Mouse (Mus musculus) limb, embryonic 14.5 days (tissue): Measurements from ENCODE around the gene Parp14. TPM values are rescaled to one million over a fixed set of nuclear protein-coding genes. Genes with fewer than 3 reads are reported as not detected.

ENCODE experiments used
- ATAC-seq: fragments of 200-750 bp; cut with Nextera tagmentation; 2 replicates; pipeline ENCODE4 v1.8.0; 2017; ENCODE audit warnings: low read depth, moderate number of reproducible peaks, moderate TSS enrichment; ENCODE audit not compliant: low FRiP score
- DNase-seq: peaks from one replicate; pipeline ENCODE4 v3.0.0-alpha.2; 2015; ENCODE audit warnings: low spot score
- H3K27ac ChIP-seq: fragments of 300-500 bp; sonication (generic); replicated peaks from 2 replicates; pipeline ENCODE4 v1.5.1; 2014; ENCODE audit warnings: low read depth, mild to moderate bottlenecking, low read length, moderate library complexity, mixed read lengths
- H3K27me3 ChIP-seq: fragments of 300-500 bp; sonication (generic); 2 replicates; pipeline ENCODE4 v1.6.1; 2014; ENCODE audit warnings: low read length, mixed read lengths; ENCODE audit not compliant: control insufficient read depth, insufficient read depth
- H3K36me3 ChIP-seq: fragments of 300-500 bp; sonication (generic); 2 replicates; pipeline ENCODE4 v1.6.1; 2014; ENCODE audit warnings: mild to moderate bottlenecking, low read length, moderate library complexity, mixed read lengths; ENCODE audit not compliant: control insufficient read depth, insufficient read depth
- H3K4me1 ChIP-seq: fragments of 300-500 bp; sonication (generic); 2 replicates; pipeline ENCODE4 v1.6.1; 2014; ENCODE audit warnings: antibody characterized with exemption, low read length, mixed read lengths; ENCODE audit not compliant: control insufficient read depth, insufficient read depth
- H3K4me2 ChIP-seq: fragments of 300-500 bp; sonication (generic); replicated peaks from 2 replicates; pipeline ENCODE4 v1.6.1; 2014; ENCODE audit warnings: low read depth, mild to moderate bottlenecking, low read length, moderate library complexity; ENCODE audit not compliant: severe bottlenecking
- H3K4me3 ChIP-seq: fragments of 300-500 bp; sonication (generic); replicated peaks from 2 replicates; pipeline ENCODE4 v1.5.1; 2014; ENCODE audit warnings: low read length
- H3K9ac ChIP-seq: fragments of 300-500 bp; sonication (generic); 2 replicates; pipeline ENCODE4 v1.6.1; 2014; ENCODE audit warnings: mild to moderate bottlenecking, low read depth, low read length, moderate library complexity; ENCODE audit not compliant: severe bottlenecking
- H3K9me3 ChIP-seq: fragments of 300-500 bp; sonication (generic); 2 replicates; pipeline ENCODE4 v1.6.1; 2016; ENCODE audit warnings: low read length; ENCODE audit not compliant: control insufficient read depth
- POLR2A ChIP-seq: fragments of 200-500 bp; IDR thresholded peaks from 2 replicates; pipeline ENCODE4 v1.8.0; 2012; ENCODE audit warnings: inconsistent platforms, mild to moderate bottlenecking, moderate library complexity, borderline replicate concordance; ENCODE audit not compliant: insufficient read depth, insufficient read length; ENCODE audit errors: extremely low read depth
- WGBS: fragments of 180-500 bp; shearing (Covaris S2); extraction: QIAGEN DNeasy Blood & Tissue Kit; methylation state at CpG from one replicate; pipeline ENCODE4 v1.1.7; 2014; 5-methylcytosine and 5-hydroxymethylcytosine counted together
- polyA plus RNA-seq, 2 experiments: library from polyadenylated mRNA; depleted of rRNA in 1 of 2; stranded (reverse) in 1 of 2; unstranded in 1 of 2; fragments of >200 nt; fragmentation: Nextera tagmentation in 1 of 2; extraction: Ambion mirVana in 1 of 2; gene quantifications; 2 replicates each; pipeline versions ENCODE4 v1.2.1 to v1.2.3; 2012 to 2014

Parp14 gene
- polyA plus RNA-seq, 2 experiments: 0.67 to 1.1 TPM

GRCm38 (mm10) chr16:35888174-35888573 lies 16.8 kb upstream of the Parp14 start:
- Histone ChIP-seq H3K4me2 (no peak overlapping the region), H3K27ac (no peak overlapping the region), H3K4me1 (no peaks in the 10 kb centered on the region), H3K27me3 (no peaks in the 10 kb centered on the region), H3K4me3 (no peak overlapping the region), H3K36me3 (no peaks in the 10 kb centered on the region), H3K9me3 (no peaks in the 10 kb centered on the region), H3K9ac (no peak overlapping the region)
- DNase-seq (no peak), ATAC-seq (no peak)
- 75% methylated on average over 7 of the region's 7 CpGs for WGBS
- no peak for TF ChIP-seq POLR2A

- Histone ChIP-seq H3K9me3 (no peaks in the 10 kb centered on the region), H3K4me1 (peaks cover 9% of the 10 kb centered on the region; the same call in 1 of the 2 replicates), H3K4me2 (no peak overlapping the region), H3K27me3 (peaks cover 20% of the 10 kb centered on the region; the same call in 1 of the 2 replicates), H3K36me3 (no peaks in the 10 kb centered on the region), H3K27ac (no peak overlapping the region), H3K9ac (no peak overlapping the region), H3K4me3 (no peak overlapping the region)
- ATAC-seq: no peak
- WGBS: 33% methylated on average over 3 of the region's 3 CpGs
- TF ChIP-seq POLR2A: no peak
- DNase-seq: no peak
Measured at GRCm38 (mm10) chr16:35874416-35874815, 3.1 kb upstream of the Parp14 start.

GRCm38 (mm10) chr16:35872410-35873006 lies 1.2 kb upstream of the Parp14 start:
- peaks cover 20% of the 10 kb centered on the region; the same call in 1 of the 2 replicates for H3K27me3 ChIP-seq
- no peak for TF ChIP-seq POLR2A

GRCm38 (mm10) chr16:35871898-35872297 lies 554 bp upstream of the Parp14 start:
- TF ChIP-seq POLR2A: no peak
- DNase-seq (no peak), ATAC-seq (no peak)
- peaks cover 20% of the 10 kb centered on the region; the same call in 1 of the 2 replicates for H3K27me3 ChIP-seq
- H3K4me3 ChIP-seq: peak overlapping the region; percentile 67
- no peak overlapping the region for H3K9ac ChIP-seq
- WGBS: 23% methylated on average over 12 of the region's 12 CpGs
- no peak overlapping the region for H3K27ac ChIP-seq
- H3K4me2 ChIP-seq: peak overlapping the region; percentile 96
- H3K9me3 ChIP-seq: no peaks in the 10 kb centered on the region
- no peaks in the 10 kb centered on the region for H3K36me3 ChIP-seq
- peaks cover 9% of the 10 kb centered on the region; the same call in 1 of the 2 replicates for H3K4me1 ChIP-seq

More at GRCm38 (mm10) chr16:35872410-35873006, 1.2 kb upstream of the Parp14 start:
- Histone ChIP-seq H3K4me1 (peaks cover 9% of the 10 kb centered on the region; the same call in 1 of the 2 replicates), H3K27ac (no peak overlapping the region), H3K9me3 (no peaks in the 10 kb centered on the region), H3K4me2 (no peak overlapping the region), H3K4me3 (0 out of 2 replicates have a peak overlapping the region, but pooled peaks have one; percentile 67), H3K36me3 (no peaks in the 10 kb centered on the region), H3K9ac (no peak overlapping the region)
- ATAC-seq (no peak), DNase-seq (no peak)
- 37% methylated on average over 14 of the region's 14 CpGs for WGBS

- no peaks in the 10 kb centered on the region for H3K9me3 ChIP-seq
- TF ChIP-seq POLR2A: no peak
- H3K4me3 ChIP-seq: peak overlapping the region; percentile 67
- H3K27me3 ChIP-seq: peaks cover 20% of the 10 kb centered on the region; the same call in 1 of the 2 replicates
- peaks cover 9% of the 10 kb centered on the region; the same call in 1 of the 2 replicates for H3K4me1 ChIP-seq
- H3K9ac ChIP-seq: peak overlapping the region; percentile 74
- DNase-seq: no peak
- no peak for ATAC-seq
- peak overlapping the region; percentile 96 for H3K4me2 ChIP-seq
- WGBS: 3% methylated on average over 12 of the region's 12 CpGs
- H3K36me3 ChIP-seq: no peaks in the 10 kb centered on the region
- no peak overlapping the region for H3K27ac ChIP-seq
Measured at GRCm38 (mm10) chr16:35870581-35871047, 730 bp downstream of the Parp14 start.

GRCm38 (mm10) chr16:35869656-35870055 lies 1.7 kb downstream of the Parp14 start:
- Histone ChIP-seq H3K27ac (no peak overlapping the region), H3K4me2 (no peak overlapping the region), H3K4me3 (no peak overlapping the region), H3K36me3 (no peaks in the 10 kb centered on the region), H3K27me3 (peaks cover 20% of the 10 kb centered on the region; the same call in 1 of the 2 replicates), H3K9ac (no peak overlapping the region), H3K9me3 (no peaks in the 10 kb centered on the region), H3K4me1 (peaks cover 9% of the 10 kb centered on the region; the same call in 1 of the 2 replicates)
- 71% methylated on average over 6 of the region's 6 CpGs for WGBS
- DNase-seq (no peak), ATAC-seq (no peak)
- no peak for TF ChIP-seq POLR2A
